Mouse (Mus musculus) T-helper 17 cell (primary cell): Measurements from ENCODE around the gene Slc4a1ap.

ENCODE experiments used
- in situ Hi-C, 2 experiments: fragments of 300-600 bp; cut with MboI, MseI; formaldehyde crosslinking; loops; 1 replicate in 1 of 2; 2 replicates in 1 of 2; pipeline ENCODE4 v1.15.1; 2025; ENCODE audit warnings: high pct_unique_total_duplicates in 2 of 2

Gene Slc4a1ap

GRCm38 (mm10) chr5:31526354-31527116 lies at the start of gene Slc4a1ap:
Gene Slc4a1ap, plus strand, starts transcription at chr5:31526995.
- in situ Hi-C loops, result loop anchor here in 1 of 2 experiments (5.0 kb wide), 1 partner anchor 1851 kb away; the partner anchor contains the start of gene Uvssa

- in situ Hi-C loops, result no loop called here
Measured at GRCm38 (mm10) chr5:31480536-31480935, 46.3 kb upstream of the Slc4a1ap start.

GRCm38 (mm10) chr5:31485440-31485839 lies 41.4 kb upstream of the Slc4a1ap start, which contains the start of gene 4930548H24Rik:
Gene 4930548H24Rik, plus strand, starts transcription at chr5:31485740.
- in situ Hi-C loops, result no loop called here

GRCm38 (mm10) chr5:31487889-31488288 lies 38.9 kb upstream of the Slc4a1ap start:
- in situ Hi-C loops, result no loop called here

DNA sequence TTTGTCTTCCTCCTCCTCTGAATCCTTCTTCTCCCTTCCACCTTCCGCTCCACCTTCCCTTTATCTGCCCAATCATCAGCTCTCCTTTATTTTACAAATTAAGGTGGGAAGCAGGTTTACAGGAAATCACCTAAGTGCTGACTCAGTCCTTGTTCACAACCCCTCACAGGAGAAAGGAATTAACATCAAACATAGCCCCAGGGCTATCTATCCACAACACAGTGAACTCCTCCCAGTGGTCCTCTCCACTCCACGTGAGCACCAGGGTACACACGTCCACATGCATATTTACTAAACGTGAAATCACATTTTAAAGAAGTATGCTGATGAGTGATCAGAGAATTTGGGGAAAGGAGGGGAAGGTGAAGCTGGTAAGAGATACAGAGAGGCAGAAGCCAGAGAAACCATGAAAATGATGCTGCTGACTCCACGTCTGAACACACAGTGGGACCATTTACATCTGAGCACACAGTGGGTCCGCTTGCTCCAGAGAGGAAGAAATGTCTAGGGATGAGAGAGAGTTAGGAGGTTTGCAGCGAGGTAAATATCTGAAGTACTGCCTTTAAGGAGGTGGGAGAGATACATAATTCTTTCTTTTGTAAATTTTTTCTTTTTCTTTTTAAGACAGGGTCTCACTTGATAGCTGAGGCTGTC lies 37.6 kb upstream of the Slc4a1ap start:
- in situ Hi-C loops, result no loop called here

DNA sequence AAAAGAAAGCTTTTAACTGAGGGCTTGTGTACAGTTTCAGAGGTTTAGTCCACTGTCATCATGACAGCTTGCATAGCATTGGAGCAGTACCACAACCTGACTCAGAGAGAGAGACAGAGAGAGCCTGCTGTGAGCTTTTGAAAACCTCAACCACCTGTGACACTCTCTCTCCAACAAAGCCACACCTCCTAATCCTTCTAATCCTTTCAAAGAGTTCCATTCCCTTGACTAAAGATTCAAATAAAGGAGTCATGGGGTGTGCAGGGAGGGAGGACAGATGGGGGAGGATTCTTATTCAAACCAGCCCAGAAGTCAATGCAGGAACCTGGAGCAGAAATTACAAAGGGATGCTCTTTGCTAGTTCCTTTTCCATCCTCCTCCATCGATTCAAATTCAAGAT lies 34.8 kb upstream of the Slc4a1ap start:
- in situ Hi-C loops, result no loop called here

DNA sequence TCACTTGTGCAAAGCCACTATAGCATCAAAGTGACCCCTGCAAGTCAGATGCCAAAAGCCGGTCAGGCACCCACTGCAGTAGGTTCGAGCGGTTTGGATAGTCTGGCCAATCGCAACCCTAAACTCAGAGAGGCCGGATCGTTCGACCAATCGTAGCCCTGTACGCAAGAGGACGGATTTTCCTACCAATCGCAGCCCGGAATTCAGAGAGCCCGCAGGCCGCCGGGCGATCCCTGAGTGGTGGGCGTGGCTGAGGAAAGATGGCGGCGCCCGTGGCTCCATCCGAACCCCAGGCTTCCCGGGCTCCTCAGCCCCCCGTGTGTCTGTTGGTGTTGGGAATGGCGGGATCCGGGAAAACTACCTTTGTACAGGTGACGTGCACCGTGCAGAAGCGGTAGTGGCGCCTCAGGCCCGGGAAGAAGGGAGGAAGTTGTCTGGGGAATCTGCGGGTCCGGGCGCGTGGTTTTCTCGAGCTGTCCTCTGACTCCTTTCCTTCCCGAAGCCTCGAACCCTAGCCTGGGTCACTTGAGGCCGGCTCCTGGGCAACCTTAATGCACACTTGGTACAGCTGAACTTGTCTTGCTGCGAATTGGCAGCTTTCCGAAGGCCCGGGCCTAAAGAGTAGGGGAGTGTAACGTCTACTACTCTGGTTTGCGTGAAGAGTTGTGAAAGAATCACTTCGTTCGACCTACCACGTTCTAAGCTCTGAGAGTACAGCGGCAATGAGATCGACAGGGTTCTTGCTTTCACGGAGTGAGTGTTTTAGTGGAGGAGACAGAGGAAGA lies 32.1 kb upstream of the Slc4a1ap start, which contains the start of gene Gpn1:
Gene Gpn1, plus strand, starts transcription at position 229 of the 785 bp plus-strand sequence.
- in situ Hi-C loops, result no loop called here

GRCm38 (mm10) chr5:31504843-31505242 lies 22.0 kb upstream of the Slc4a1ap start:
- in situ Hi-C loops, result no loop called here

DNA sequence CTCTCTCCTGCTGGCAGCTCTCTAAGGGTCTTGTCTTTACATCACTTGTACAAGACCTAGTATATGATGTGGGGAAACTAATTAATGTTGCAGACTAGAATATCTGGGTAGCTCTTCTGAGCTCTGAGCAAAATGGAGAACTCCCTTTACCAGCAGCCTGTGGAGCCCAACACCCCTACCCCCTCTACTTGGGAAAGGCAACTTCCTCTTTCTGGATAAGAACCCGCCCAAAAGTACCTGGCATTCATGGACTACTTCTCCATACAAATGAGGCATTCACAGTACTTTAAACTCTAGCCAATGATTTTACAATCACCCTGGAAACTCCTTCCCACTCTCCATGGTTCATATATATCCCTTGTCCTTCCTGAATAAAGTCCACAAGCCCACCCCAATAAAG lies 14.3 kb upstream of the Slc4a1ap start:
- in situ Hi-C loops, result no loop called here

DNA sequence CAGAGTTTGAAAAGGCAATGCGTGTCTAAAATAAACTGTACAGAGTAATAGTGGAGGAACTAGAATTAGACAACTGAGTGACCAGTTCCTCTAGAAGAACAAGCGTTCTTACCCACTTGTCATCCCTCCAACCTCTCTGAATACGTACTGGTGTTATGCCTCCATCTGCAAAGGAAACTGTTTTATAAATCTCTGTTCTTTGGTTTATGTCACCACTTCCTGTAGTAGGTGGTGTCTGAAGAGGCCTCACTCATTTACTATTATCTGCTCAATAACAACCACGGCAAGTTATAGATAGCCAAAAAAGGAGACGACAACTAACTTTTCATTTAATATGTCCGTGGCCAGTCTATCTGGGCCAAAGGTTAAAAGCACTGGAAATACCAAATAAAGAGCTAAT lies 6.2 kb upstream of the Slc4a1ap start:
- in situ Hi-C loops, result no loop called here

- in situ Hi-C loops, result loop anchor here in 1 of 2 experiments (5.0 kb wide), 1 partner anchor 1850 kb away; the partner anchor contains the start of gene Uvssa
Measured at GRCm38 (mm10) chr5:31527117-31527680, 404 bp downstream of the Slc4a1ap start.

GRCm38 (mm10) chr5:31527707-31528106 lies 912 bp downstream of the Slc4a1ap start, which contains the start of gene Supt7l:
Gene Supt7l, minus strand, starts transcription at chr5:31527807.
- in situ Hi-C loops, result loop anchor here in 1 of 2 experiments (5.0 kb wide), 1 partner anchor 1850 kb away; the partner anchor contains the start of gene Uvssa

- in situ Hi-C loops, result loop anchor here in 1 of 2 experiments (5.0 kb wide), 1 partner anchor 1849 kb away; the partner anchor contains the start of gene Uvssa
Measured at GRCm38 (mm10) chr5:31528560-31528959, 1.8 kb downstream of the Slc4a1ap start.

- in situ Hi-C loops, result no loop called here
Measured at GRCm38 (mm10) chr5:31535228-31535627, 8.4 kb downstream of the Slc4a1ap start.

DNA sequence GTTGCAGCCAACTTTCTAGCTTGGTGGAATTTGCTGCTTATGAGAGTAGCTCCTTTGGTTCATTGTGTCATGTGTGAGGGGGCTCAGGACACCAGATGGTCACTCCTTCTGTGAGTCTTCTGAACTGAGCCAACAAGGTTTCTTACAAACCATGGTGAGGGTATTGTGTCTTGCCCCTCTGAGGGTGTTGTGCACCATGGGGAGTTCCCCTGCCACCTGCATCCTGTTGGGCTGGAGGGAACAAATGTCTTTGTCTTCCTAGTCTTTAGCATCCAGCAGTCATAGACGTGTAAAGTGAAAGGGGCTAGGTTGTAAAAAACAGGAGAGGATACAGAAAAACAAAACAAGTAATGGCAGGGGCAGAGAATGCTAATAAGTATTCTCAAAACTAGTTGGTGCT lies 32.6 kb downstream of the Slc4a1ap start:
- in situ Hi-C loops, result no loop called here

DNA sequence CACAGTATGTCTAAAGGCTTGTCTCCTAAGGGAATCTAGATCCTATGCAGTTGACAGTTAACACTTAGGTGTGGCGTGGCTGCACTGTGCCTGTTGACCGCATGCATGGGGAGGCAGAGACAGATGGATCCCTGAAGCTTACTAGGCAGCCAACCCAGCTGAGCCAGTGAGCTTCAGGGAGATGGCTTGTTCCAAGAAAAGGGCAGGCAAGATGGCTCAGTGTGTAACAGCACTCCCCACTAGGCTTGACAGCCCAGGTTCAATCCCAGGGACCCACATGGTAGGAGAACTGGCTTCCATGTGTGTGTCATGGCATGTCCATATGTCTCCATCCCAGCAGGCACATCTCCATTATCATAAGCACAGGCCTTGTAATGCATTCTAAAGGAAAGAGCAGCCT lies 33.6 kb downstream of the Slc4a1ap start:
- in situ Hi-C loops, result loop anchor here in 1 of 2 experiments (5.0 kb wide), 1 partner anchor 637 kb away; no protein-coding TSS in a partner anchor

GRCm38 (mm10) chr5:31562036-31562666 lies 35.4 kb downstream of the Slc4a1ap start:
- in situ Hi-C loops, result loop anchor here in 1 of 2 experiments (5.0 kb wide), 1 partner anchor 635 kb away; no protein-coding TSS in a partner anchor

DNA sequence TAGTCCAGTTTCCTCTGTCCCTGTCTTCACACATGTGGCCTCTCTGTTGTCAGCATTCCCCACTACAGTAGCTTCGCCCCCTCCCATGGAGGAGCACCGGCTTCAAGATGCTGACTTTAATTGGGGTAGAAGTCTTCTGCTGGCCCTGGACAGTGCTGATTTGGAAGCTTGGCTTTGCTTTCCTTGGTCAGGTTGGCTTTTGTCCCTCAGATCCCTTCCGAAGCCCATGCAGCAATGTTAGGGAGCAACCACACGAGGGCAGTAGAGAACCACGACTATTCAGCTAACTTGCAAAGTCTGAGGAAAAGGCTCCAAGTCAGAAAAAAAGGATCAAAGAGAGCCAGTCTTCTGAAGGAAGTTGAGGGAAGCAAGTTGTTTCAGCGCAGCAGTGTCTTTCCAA lies 36.7 kb downstream of the Slc4a1ap start:
- in situ Hi-C loops, result loop anchor here in 1 of 2 experiments (5.0 kb wide), 1 partner anchor 634 kb away; no protein-coding TSS in a partner anchor

- in situ Hi-C loops, result loop anchor here in 1 of 2 experiments (5.0 kb wide), 1 partner anchor 633 kb away; no protein-coding TSS in a partner anchor
Measured at GRCm38 (mm10) chr5:31563905-31564304, 37.1 kb downstream of the Slc4a1ap start.

GRCm38 (mm10) chr5:31564976-31565375 lies 38.2 kb downstream of the Slc4a1ap start:
- in situ Hi-C loops, result loop anchor here in 1 of 2 experiments (5.0 kb wide), 1 partner anchor 632 kb away; no protein-coding TSS in a partner anchor
